Mouse (Mus musculus) liver, embryonic 13.5 days (tissue): ENCODE measurements around the gene Lmx1a. TPM values are rescaled to one million over a fixed set of nuclear protein-coding genes. Genes with fewer than 3 reads are reported as not detected.
A peak's percentile ranks its signal among the peaks of the same experiment; 100 is the strongest.

ENCODE experiments used
- ATAC-seq: fragments of 200-750 bp; cut with Nextera tagmentation; 2 replicates; pipeline ENCODE4 v1.8.0; 2017; ENCODE audit warnings: low read depth, mild to moderate bottlenecking, moderate number of reproducible peaks, moderate library complexity
- DNase-seq: peaks from one replicate; pipeline ENCODE4 v3.0.0; 2022
- H3K27ac ChIP-seq: fragments of 300-500 bp; sonication (generic); 2 replicates; pipeline ENCODE4 v1.5.1; 2015; ENCODE audit warnings: moderate library complexity, mild to moderate bottlenecking, inconsistent platforms
- H3K27me3 ChIP-seq: fragments of 300-500 bp; sonication (generic); 2 replicates; pipeline ENCODE4 v1.6.1; 2015; ENCODE audit warnings: mild to moderate bottlenecking, inconsistent platforms
- H3K36me3 ChIP-seq: fragments of 300-500 bp; sonication (generic); 2 replicates; pipeline ENCODE4 v1.6.1; 2015; ENCODE audit warnings: mild to moderate bottlenecking, inconsistent platforms
- H3K4me1 ChIP-seq: fragments of 300-500 bp; sonication (generic); replicated peaks from 2 replicates; pipeline ENCODE4 v1.6.1; 2015; ENCODE audit warnings: inconsistent platforms
- H3K4me2 ChIP-seq: fragments of 300-500 bp; sonication (generic); 2 replicates; pipeline ENCODE4 v1.6.1; 2015; ENCODE audit warnings: inconsistent platforms, mild to moderate bottlenecking, moderate library complexity
- H3K4me3 ChIP-seq: fragments of 300-500 bp; sonication (generic); replicated peaks from 2 replicates; pipeline ENCODE4 v1.5.1; 2015; ENCODE audit warnings: mild to moderate bottlenecking, inconsistent platforms
- H3K9ac ChIP-seq: fragments of 300-500 bp; sonication (generic); 2 replicates; pipeline ENCODE4 v1.6.1; 2015; ENCODE audit warnings: mild to moderate bottlenecking, inconsistent platforms
- H3K9me3 ChIP-seq: fragments of 300-500 bp; sonication (generic); replicated peaks from 2 replicates; pipeline ENCODE4 v1.6.1; 2016; ENCODE audit warnings: inconsistent platforms
- WGBS: fragments of 180-500 bp; shearing (Covaris S2); methylation state at CpG from one replicate; pipeline ENCODE4 v1.1.7; 2015; ENCODE audit not compliant: insufficient replicate concordance; 5-methylcytosine and 5-hydroxymethylcytosine counted together
- polyA plus RNA-seq: library from polyadenylated mRNA; unstranded; fragments of >200 nt; fragmentation: Nextera tagmentation; extraction: Ambion mirVana; gene quantifications from 2 replicates; pipeline ENCODE4 v1.2.1, GENCODE M21; 2015

Lmx1a gene
- polyA plus RNA-seq, 1 experiment from 2014 or later, result 0.35 TPM

- H3K27ac ChIP-seq, result no peak overlapping the region
- no peak overlapping the region for H3K9ac ChIP-seq
- DNase-seq (no peak), ATAC-seq (no peak)
- no peaks in the 10 kb centered on the region for H3K36me3 ChIP-seq
- H3K4me2 ChIP-seq, result no peak overlapping the region
- no peaks in the 10 kb centered on the region for H3K27me3 ChIP-seq
- no peak overlapping the region for H3K4me3 ChIP-seq
- H3K9me3 ChIP-seq, result no peaks in the 10 kb centered on the region
- WGBS, result 32% methylated on average over 14 of the region's 14 CpGs
- no peaks in the 10 kb centered on the region for H3K4me1 ChIP-seq
Measured at GRCm38 (mm10) chr1:167754636-167755522, 65.8 kb downstream of the Lmx1a start.

- Histone ChIP-seq H3K9me3 (no peaks in the 10 kb centered on the region), H3K4me1 (no peaks in the 10 kb centered on the region), H3K4me3 (no peak overlapping the region), H3K36me3 (no peaks in the 10 kb centered on the region), H3K4me2 (no peak overlapping the region), H3K27me3 (no peaks in the 10 kb centered on the region), H3K9ac (no peak overlapping the region), H3K27ac (no peak overlapping the region)
- ATAC-seq (no peak), DNase-seq (no peak)
- 68% methylated on average over 8 of the region's 8 CpGs for WGBS
Measured at GRCm38 (mm10) chr1:167758208-167758607, 69.2 kb downstream of the Lmx1a start.

- Histone ChIP-seq H3K27ac (no peak overlapping the region), H3K27me3 (no peaks in the 10 kb centered on the region), H3K36me3 (no peaks in the 10 kb centered on the region), H3K9me3 (no peaks in the 10 kb centered on the region), H3K9ac (no peak overlapping the region), H3K4me3 (no peak overlapping the region), H3K4me1 (no peaks in the 10 kb centered on the region), H3K4me2 (no peak overlapping the region)
- 64% methylated on average over 10 of the region's 10 CpGs for WGBS
- no peak for ATAC-seq
- no peak for DNase-seq
Measured at GRCm38 (mm10) chr1:167760307-167760706, 71.3 kb downstream of the Lmx1a start.

- Histone ChIP-seq H3K9ac (no peak overlapping the region), H3K9me3 (no peaks in the 10 kb centered on the region), H3K4me2 (no peak overlapping the region), H3K4me1 (no peaks in the 10 kb centered on the region), H3K36me3 (no peaks in the 10 kb centered on the region), H3K4me3 (no peak overlapping the region), H3K27ac (no peak overlapping the region), H3K27me3 (no peaks in the 10 kb centered on the region)
- DNase-seq (no peak), ATAC-seq (no peak)
- WGBS, result 36% methylated on average over 13 of the region's 13 CpGs
Measured at GRCm38 (mm10) chr1:167761785-167762223, 72.8 kb downstream of the Lmx1a start.

GRCm38 (mm10) chr1:167766619-167767018, 77.6 kb downstream of the Lmx1a start:
- no peak for ATAC-seq
- WGBS, result 54% methylated on average over 4 of the region's 4 CpGs

GRCm38 (mm10) chr1:167770457-167770856, 81.4 kb downstream of the Lmx1a start:
- no peak overlapping the region for H3K4me3 ChIP-seq

More at GRCm38 (mm10) chr1:167766619-167767018, 77.6 kb downstream of the Lmx1a start:
- Histone ChIP-seq H3K4me1 (no peaks in the 10 kb centered on the region), H3K27ac (no peak overlapping the region), H3K9me3 (no peaks in the 10 kb centered on the region), H3K36me3 (no peaks in the 10 kb centered on the region), H3K4me2 (no peak overlapping the region), H3K9ac (no peak overlapping the region), H3K27me3 (no peaks in the 10 kb centered on the region), H3K4me3 (no peak overlapping the region)
- no peak for DNase-seq

GRCm38 (mm10) chr1:167779766-167780488, 90.9 kb downstream of the Lmx1a start:
- no peaks in the 10 kb centered on the region for H3K36me3 ChIP-seq
- H3K9me3 ChIP-seq, result no peaks in the 10 kb centered on the region
- H3K9ac ChIP-seq, result no peak overlapping the region
- WGBS, result 50% methylated on average over 4 of the region's 5 CpGs
- H3K4me3 ChIP-seq, result no peak overlapping the region
- H3K27ac ChIP-seq, result no peak overlapping the region
- DNase-seq, result no peak
- no peaks in the 10 kb centered on the region for H3K4me1 ChIP-seq
- H3K4me2 ChIP-seq, result no peak overlapping the region
- no peaks in the 10 kb centered on the region for H3K27me3 ChIP-seq
- ATAC-seq, result no peak

More at GRCm38 (mm10) chr1:167770457-167770856, 81.4 kb downstream of the Lmx1a start:
- Histone ChIP-seq H3K9ac (no peak overlapping the region), H3K27ac (no peak overlapping the region), H3K36me3 (no peaks in the 10 kb centered on the region), H3K4me2 (no peak overlapping the region), H3K4me1 (no peaks in the 10 kb centered on the region), H3K9me3 (no peaks in the 10 kb centered on the region), H3K27me3 (no peaks in the 10 kb centered on the region)
- DNase-seq (no peak), ATAC-seq (no peak)
- 62% methylated on average over 7 of the region's 7 CpGs for WGBS

GRCm38 (mm10) chr1:167781787-167782484, 92.9 kb downstream of the Lmx1a start:
- H3K36me3 ChIP-seq, result no peaks in the 10 kb centered on the region
- no peak overlapping the region for H3K4me3 ChIP-seq
- no peaks in the 10 kb centered on the region for H3K4me1 ChIP-seq
- 39% methylated on average over 10 of the region's 10 CpGs for WGBS
- peak; percentile 7 for DNase-seq
- no peak overlapping the region for H3K4me2 ChIP-seq
- no peaks in the 10 kb centered on the region for H3K9me3 ChIP-seq
- H3K27ac ChIP-seq, result no peak overlapping the region
- no peak overlapping the region for H3K9ac ChIP-seq
- ATAC-seq, result no peak
- H3K27me3 ChIP-seq, result no peaks in the 10 kb centered on the region

- Histone ChIP-seq H3K9ac (no peak overlapping the region), H3K4me1 (no peaks in the 10 kb centered on the region), H3K9me3 (no peaks in the 10 kb centered on the region), H3K4me2 (no peak overlapping the region), H3K4me3 (no peak overlapping the region), H3K27ac (no peak overlapping the region), H3K36me3 (no peaks in the 10 kb centered on the region), H3K27me3 (no peaks in the 10 kb centered on the region)
- ATAC-seq (no peak), DNase-seq (no peak)
- 57% methylated on average over 2 of the region's 2 CpGs for WGBS
Measured at GRCm38 (mm10) chr1:167784067-167784466, 95.0 kb downstream of the Lmx1a start.

- Histone ChIP-seq H3K9ac (no peak overlapping the region), H3K36me3 (no peaks in the 10 kb centered on the region), H3K27ac (no peak overlapping the region), H3K9me3 (no peaks in the 10 kb centered on the region), H3K27me3 (no peaks in the 10 kb centered on the region), H3K4me2 (no peak overlapping the region), H3K4me3 (no peak overlapping the region), H3K4me1 (no peaks in the 10 kb centered on the region)
- DNase-seq, result no peak
- no peak for ATAC-seq
- 53% methylated on average over 12 of the region's 12 CpGs for whole genome bisulfite sequencing
Measured at GRCm38 (mm10) chr1:167788684-167789413, 99.8 kb downstream of the Lmx1a start.

- no peak for ATAC-seq
- no peak overlapping the region for H3K4me2 ChIP-seq
- H3K27ac ChIP-seq, result no peak overlapping the region
- no peaks in the 10 kb centered on the region for H3K27me3 ChIP-seq
- DNase-seq, result no peak
- no peaks in the 10 kb centered on the region for H3K36me3 ChIP-seq
- no peak overlapping the region for H3K9ac ChIP-seq
- no peaks in the 10 kb centered on the region for H3K4me1 ChIP-seq
- 56% methylated on average over 8 of the region's 8 CpGs for WGBS
- no peak overlapping the region for H3K4me3 ChIP-seq
- no peaks in the 10 kb centered on the region for H3K9me3 ChIP-seq
Measured at GRCm38 (mm10) chr1:167789448-167789847, 100.4 kb downstream of the Lmx1a start.
